Mouse (Mus musculus) E14TG2a.4 (cell line): ENCODE measurements around the gene Tmem117.

Experiments
- CTCF ChIP-seq: conservative IDR thresholded peaks from 2 replicates; pipeline ENCODE4 v1.5.1; 2014; ENCODE audit warnings: low read length
- NANOG ChIP-seq: IDR thresholded peaks from 2 replicates; pipeline ENCODE4 v1.6.1; 2014; ENCODE audit warnings: borderline replicate concordance, low read length, mixed read lengths

DNA sequence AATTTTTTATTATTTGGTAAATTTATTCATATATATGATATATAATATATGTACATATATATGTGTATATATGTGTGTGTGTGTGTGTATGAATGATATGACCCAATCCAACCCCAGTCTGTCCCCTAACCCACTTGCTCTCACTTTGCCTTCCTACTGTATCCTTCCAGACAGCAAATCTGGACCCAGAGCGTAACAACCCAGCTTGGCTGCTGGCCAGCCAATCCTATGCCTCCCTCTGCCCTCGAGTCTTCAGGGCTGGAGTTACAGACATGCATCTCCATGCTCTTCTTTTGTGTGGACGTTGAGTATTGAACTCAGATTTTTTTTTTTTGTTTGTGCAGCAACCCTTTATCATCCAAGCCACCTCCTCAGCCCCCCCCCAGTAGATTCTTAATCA lies 304.4 kb downstream of the Tmem117 start:
- no peak for TF ChIP-seq CTCF
- TF ChIP-seq NANOG, result no peak
